Mouse (Mus musculus) gastrocnemius, postnatal 14 days (tissue): ENCODE results near the gene Tlcd2. TPM values are rescaled to one million over a fixed set of nuclear protein-coding genes. Genes with fewer than 3 reads are reported as not detected.

Source experiments
- DNase-seq: peaks from one replicate; pipeline ENCODE4 v3.0.0; 2021; ENCODE audit warnings: mixed read lengths
- intact Hi-C: fragments of 180-260 bp; cut with DNase I; formaldehyde crosslinking; loops from one replicate; pipeline ENCODE4 v1.15.1; 2025; ENCODE audit warnings: low total_unique reads
- long read RNA-seq, 2 experiments: library from polyadenylated mRNA; stranded (forward); transcript quantifications; one replicate each; pipeline ENCODE4 v2.0.0; 2021
- total RNA-seq, 2 experiments: library from RNA; stranded (reverse); gene quantifications; 2 replicates each; pipeline ENCODE4 v1.2.3; 2021

Gene Tlcd2
- total RNA-seq, result 10 to 100 TPM; 17.3 to 23.0 TPM
- long read RNA-seq, experiment 1, partial matches to known transcripts, result 12 of 13 reads
- long read RNA-seq, experiment 1, other reads (novel, unspliced or antisense), result 0 of 13 reads
- long read RNA-seq, experiment 2, partial matches to known transcripts, result 20 of 24 reads
- long read RNA-seq, experiment 2, other reads (novel, unspliced or antisense), result 1 of 24 reads

- intact Hi-C loops, result no loop called here
- peak; percentile 100 for DNase-seq
Observed at GRCm38 (mm10) chr11:75460844-75461742, at the start of gene Tlcd2. Tlcd2 (plus strand) TSS chr11:75461715.

DNA sequence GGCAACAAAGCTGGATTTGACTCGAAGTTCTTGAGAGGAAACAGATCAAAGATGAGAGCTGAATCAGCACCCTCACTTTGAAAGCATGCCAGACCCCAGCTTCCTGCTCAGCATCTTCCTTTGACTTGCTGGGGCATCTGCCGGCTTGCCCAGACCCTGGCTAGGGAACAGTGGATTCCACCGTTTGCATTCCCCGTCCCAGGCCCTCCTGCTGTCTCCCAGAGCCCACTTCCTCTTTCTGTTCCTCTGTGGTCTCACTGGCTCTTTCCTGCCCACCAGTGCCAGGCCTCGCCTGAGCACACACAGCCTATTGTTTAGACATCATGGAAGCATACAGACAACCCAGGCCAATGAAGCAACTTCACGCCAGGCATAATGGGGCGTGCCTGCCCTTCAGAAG lies 46.4 kb upstream of the Tlcd2 start:
- no peak for DNase-seq
- intact Hi-C loops, result no loop called here

DNA sequence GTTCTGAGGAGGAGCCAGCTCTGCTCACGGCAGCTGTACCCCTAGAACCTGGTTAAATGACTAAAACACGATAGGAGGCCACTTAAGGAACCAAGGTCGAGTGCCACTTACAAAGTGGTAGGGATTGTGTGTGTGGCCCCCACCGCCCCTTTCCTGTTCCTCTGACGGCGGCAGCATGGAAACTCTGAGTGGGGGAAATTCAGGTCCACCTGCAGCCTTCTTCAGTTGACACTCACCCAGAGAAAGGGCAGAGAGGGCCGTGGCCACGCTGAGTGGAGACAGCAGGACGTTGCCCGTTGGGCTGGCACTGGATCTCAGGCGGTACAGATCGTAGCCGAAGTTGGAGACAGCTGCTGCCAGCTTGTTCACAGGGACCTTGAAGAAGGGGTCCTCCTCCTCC lies 45.5 kb upstream of the Tlcd2 start:
- DNase-seq, result no peak
- intact Hi-C loops, result no loop called here

DNA sequence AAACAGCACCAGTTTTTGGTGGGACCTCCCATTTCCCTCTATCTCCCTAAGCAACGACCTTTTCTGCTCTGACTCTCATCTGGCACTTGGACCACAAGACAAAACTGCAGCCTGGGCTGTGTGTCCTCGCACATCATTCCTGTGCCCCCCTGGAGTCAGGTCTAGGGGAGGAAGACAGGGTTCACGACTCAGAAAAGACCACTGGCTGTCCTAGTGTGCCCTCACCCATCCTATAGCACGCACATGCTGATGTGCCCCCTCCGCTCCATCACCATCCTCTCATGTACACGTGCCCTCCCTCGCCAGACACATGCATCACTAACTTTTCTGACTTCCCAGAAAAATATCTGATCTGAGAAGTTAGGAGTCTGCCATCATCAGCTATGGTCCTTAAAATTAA lies 41.5 kb upstream of the Tlcd2 start:
- intact Hi-C loops, result no loop called here
- DNase-seq, result no peak

DNA sequence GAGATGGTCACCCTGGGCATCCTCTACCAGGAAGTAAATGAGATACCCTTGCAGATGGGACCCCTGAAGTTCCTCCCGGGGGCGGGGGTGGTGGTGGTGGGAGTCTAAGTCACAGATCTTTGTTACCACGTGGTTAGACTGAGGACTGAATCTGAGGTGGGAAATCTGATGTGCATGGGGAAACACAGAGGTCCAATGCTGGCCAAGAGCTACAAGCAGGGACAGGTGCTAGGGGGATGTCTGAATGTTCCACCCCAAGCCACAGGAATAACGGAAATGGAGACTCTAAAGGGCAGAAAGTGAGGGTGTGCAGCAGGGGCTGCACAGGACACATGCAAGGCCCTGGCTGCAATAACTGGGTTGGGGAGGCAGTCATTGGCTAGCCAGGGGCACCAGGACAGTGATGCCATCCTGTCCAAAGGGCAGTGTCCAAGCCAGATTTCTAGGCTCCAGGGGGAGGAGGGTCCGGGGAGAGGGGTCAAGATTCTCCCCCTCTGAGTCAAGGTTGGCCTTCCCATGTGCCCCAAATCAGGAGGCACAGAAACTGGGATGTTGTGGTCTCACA lies 40.6 kb upstream of the Tlcd2 start:
- DNase-seq, result no peak

GRCm38 (mm10) chr11:75421375-75422012 lies 40.0 kb upstream of the Tlcd2 start:
- peak; percentile 49 for DNase-seq
- intact Hi-C loops, result no loop called here

More for the DNA sequence above, 40.6 kb upstream of the Tlcd2 start:
- intact Hi-C loops, result no loop called here

DNA sequence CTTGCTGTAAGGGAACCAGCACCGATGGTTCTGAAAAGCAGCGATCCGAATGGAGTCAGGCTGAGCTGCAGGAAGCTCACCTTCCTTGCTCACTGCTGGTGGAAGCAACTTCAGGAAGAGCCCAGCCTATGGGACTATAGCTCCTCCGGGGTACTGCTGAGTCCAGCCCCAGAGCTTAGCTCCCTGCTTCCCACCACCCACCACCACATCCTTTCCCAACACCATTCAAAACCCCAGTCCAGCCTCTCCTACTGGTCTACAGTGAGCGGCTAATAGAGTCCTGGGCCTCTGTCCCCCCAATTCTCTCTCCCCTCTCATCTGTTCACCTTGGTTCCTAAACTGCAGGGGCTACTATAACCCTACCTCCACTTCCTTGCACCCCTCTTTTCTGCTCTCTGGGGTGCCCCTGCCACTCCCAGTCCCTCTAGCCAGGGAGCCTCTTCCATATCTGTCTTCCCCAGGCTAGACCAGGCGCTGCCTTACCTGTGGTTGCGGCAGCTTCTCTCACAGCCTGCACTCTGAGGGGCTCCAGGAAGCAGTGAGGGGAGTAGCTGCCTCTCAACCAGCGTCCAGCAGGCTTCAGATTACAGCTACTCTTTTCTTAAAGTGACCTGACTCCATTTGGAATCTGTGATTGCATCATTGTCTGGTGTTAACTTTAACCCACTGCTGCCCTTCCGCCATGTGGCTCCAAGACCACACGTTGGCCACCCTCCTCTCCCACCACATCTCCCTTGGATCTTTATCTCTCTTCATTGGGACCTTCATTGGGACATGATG lies 39.3 kb upstream of the Tlcd2 start, which contains the start of gene Serpinf1:
Serpinf1 (minus strand) TSS at position 689 of the 780 bp plus-strand sequence.
- no peak for DNase-seq
- intact Hi-C loops, result no loop called here

DNA sequence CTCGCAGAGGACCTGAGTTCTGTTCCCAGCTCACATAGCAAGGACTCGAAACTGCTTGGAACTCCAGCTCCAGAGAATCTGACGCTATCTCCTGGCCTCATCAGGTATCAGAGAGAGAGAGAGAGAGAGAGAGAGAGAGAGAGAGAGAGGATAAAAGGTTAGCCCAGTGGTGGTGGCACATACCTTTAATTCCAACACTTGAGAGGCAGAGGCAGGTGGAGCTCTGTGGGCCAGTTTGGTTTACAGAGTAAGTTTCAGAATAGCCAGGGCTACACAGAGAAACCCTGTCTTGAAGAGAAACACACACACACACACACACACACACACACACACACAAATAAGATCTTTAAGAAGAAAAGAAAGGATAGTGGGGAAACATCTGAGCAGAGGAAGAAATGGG lies 38.4 kb upstream of the Tlcd2 start:
- intact Hi-C loops, result no loop called here
- DNase-seq, result no peak

DNA sequence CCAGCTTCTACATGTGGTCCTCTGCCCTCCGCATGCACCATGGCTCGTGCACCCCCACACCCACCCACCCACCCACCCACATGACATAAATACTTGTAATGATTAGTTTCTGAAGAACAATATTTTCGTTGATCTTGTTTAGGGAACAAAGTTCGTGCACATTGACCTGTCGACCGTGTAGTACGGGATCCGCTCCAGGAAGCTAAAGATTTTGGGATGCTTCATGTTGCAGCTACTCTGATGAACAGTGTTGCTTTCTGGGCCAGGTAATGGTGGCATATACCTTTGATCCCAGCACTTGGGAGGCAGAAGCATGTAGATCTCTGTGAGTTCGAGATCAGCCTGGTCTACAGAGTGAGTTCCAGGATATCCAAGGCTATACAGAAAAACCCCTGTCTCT lies 37.5 kb upstream of the Tlcd2 start:
- DNase-seq, result no peak
- intact Hi-C loops, result no loop called here

GRCm38 (mm10) chr11:75424459-75424858 lies 37.1 kb upstream of the Tlcd2 start:
- intact Hi-C loops, result no loop called here

GRCm38 (mm10) chr11:75429019-75429705 lies 32.4 kb upstream of the Tlcd2 start:
- no peak for DNase-seq
- intact Hi-C loops, result no loop called here

More at GRCm38 (mm10) chr11:75424459-75424858, 37.1 kb upstream of the Tlcd2 start:
- no peak for DNase-seq

DNA sequence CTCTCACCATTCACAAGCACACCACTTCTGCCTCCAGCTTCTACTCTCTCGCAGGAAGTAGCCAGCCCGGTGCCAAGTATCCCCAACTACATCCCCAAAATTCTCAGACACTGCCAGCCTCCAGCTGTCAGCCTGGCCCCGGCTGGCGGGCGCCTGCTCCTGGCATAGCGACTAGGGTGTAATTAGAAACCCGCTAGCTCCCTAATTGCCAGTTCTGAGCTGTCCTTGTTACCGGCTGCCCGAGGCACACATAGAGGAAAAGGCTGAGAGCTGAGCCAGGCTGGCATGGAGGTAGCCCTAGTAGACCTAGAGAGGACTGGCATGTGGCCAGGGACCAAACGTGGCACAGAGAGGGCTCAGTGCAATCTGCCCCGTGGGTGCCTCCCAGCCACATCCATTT lies 30.2 kb upstream of the Tlcd2 start:
- peak; percentile 86 for DNase-seq
- intact Hi-C loops, result no loop called here

GRCm38 (mm10) chr11:75434138-75434537 lies 27.4 kb upstream of the Tlcd2 start:
- intact Hi-C loops, result no loop called here
- DNase-seq, result no peak

DNA sequence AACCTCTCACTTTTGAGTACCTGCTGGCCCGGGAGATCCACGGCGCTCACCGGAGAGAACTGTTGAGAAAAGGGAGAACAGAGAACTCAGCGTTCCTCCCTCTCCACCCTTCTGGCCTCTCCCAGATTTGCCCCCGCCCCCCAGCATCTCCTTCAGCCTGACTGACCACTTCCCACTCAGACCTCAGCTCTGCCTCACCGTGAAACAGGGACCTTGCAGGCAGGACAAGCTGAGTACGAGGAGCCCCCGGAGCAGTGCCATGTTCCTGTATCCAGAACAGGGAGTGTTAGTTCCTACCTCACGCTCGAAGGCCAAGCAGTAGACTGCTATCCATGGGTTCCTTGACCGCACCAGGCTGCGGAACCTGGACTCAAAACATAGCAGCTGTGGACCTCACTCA lies 23.3 kb upstream of the Tlcd2 start:
- intact Hi-C loops, result no loop called here
- DNase-seq, result no peak

- intact Hi-C loops, result no loop called here
- DNase-seq, result no peak
Observed at GRCm38 (mm10) chr11:75438804-75439203, 22.7 kb upstream of the Tlcd2 start.

DNA sequence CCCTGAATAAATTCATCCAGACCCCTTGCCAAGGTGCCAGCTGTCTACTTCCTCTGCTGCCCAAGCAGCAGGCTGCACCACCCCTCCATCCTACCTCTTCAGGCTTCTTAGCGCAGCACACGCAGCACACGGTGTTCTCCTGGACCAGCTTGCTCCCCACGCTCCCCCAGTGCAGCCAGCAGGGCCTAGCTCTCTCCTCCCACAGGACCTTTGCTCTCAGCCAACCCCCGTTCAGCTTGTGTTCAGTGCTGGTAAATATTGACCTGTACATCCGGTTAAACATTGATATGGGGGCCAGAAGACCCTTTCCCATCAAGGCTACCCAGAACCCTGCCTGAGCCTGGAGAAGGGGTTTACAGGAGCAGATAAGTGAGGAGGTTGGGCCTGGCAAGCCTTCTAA lies 22.2 kb upstream of the Tlcd2 start, which contains the start of gene Serpinf2:
Serpinf2 (minus strand) TSS at position 229 of the 400 bp plus-strand sequence.
- intact Hi-C loops, result no loop called here

DNA sequence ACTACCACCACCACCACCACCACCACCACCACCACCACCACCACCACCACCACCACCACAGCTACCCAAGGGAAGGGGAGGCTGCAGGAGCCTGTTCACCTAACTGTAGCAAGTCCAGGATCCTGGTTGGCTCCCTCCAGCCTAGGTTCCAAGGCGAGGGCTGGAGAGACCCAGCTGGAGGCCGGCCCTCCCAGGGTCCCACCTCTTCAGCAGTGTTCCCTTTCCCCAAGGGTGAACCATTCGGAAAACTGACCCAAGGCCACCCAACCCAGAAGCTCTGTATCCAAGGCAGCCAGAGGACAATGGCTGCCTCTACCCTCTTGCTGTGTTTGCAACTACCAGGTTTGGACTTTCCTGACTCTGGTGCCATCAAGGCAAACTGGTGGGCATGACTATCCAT lies 21.6 kb upstream of the Tlcd2 start:
- intact Hi-C loops, result no loop called here
- no peak for DNase-seq

More for the DNA sequence above, 22.2 kb upstream of the Tlcd2 start, which contains the start of gene Serpinf2:
- no peak for DNase-seq

DNA sequence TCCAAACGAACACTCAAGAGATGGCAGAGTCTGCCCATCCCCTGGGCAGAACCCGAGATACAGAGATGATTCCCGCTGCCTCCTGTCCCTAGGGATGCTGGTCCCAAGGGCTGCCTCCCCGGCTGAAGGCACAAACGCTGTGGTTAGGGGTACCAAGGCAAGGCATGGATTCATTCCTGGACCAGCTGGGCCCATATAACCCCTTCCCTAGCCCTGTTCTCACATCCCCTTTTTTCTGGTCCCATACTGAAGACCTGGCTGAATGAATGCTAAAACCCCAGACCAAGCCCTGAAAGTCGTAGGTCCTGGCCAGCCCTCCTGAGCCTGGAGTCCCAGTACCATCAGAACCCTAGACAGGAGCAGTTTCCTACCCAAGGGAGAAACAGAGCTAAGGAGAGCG lies 20.5 kb upstream of the Tlcd2 start:
- no peak for DNase-seq
- intact Hi-C loops, result no loop called here

DNA sequence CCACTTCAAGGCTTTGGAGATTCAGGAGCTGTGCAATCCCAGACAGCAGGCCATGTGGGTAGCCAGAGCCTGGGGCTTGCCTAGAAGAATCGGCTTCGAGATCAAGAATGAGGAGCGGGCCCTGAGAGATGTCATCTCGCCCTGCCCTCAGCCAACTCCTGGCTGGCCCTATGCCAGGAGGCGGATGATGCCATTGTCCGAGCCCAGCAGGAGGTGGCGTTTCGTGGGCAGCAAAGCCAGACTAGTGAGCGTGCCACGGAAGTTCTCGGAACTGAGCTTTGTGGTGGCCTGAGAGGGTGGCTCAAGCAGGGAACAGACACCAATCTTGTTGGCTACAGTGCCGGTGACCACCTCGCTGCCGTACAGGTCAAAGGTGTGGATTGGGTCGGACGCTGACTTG lies 19.9 kb upstream of the Tlcd2 start:
- intact Hi-C loops, result no loop called here
- DNase-seq, result no peak
